Mouse (Mus musculus) liver, embryonic 14.5 days (tissue): Measurements from ENCODE around the gene Mcat.

Experiments
- CTCF ChIP-seq: IDR thresholded peaks from 2 replicates; pipeline ENCODE4 v1.5.1; 2016; ENCODE audit warnings: antibody characterized with exemption, low read depth, control low read depth
- EP300 ChIP-seq: IDR thresholded peaks from 2 replicates; pipeline ENCODE4 v1.6.1; 2016; ENCODE audit warnings: antibody characterized with exemption, low read depth

DNA sequence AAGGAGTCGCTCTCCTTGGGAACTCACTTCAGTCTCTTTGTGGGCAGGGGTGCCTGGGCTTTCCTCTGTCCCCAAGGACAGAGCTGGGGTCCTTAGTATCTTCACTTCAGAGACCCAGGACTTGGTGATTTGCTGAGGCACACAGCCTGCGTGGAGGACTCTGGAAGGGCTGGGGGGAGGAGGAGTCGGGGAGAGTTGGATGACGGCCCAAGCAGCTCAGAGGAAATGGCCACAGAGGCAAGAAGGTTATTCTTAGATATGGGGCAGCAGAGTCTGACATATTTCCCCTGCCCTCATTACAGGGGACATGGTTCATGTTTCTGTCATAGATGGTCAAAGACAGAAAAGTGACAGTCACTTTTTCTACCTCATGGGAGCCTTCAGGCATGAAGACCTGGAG is 23.7 kb downstream of the Mcat start:
- TF ChIP-seq CTCF: no peak
- no peak for TF ChIP-seq EP300
